Mouse (Mus musculus) megakaryocyte-erythroid progenitor cell, adult 5-6 weeks (primary cell): ENCODE measurements around the gene Mex3d. TPM values are rescaled to one million over a fixed set of nuclear protein-coding genes. Genes with fewer than 3 reads are reported as not detected.

Experiments
- ATAC-seq: replicated peaks from 2 replicates; pipeline ENCODE4 v1.8.0; 2016; ENCODE audit warnings: mild to moderate bottlenecking, inconsistent platforms; ENCODE audit not compliant: severe bottlenecking, poor library complexity, low FRiP score, low TSS enrichment
- total RNA-seq, 2 experiments: library from RNA; stranded (forward) in 1 of 2; stranded (reverse) in 1 of 2; fragments of 200-1000, 215-1000 nt in 1 of 2; fragments of >200 nt in 1 of 2; fragmentation: Nextera tagmentation in 1 of 2; gene quantifications; 2 replicates each; pipeline ENCODE4 v1.2.3; 2014 to 2017

The Mex3d gene
- total RNA-seq, 2 experiments from 2014 or later = 8.0 to 14.7 TPM

- no peak for ATAC-seq
Measured at GRCm38 (mm10) chr10:80417371-80417770, 29.9 kb upstream of the Mex3d start.

DNA sequence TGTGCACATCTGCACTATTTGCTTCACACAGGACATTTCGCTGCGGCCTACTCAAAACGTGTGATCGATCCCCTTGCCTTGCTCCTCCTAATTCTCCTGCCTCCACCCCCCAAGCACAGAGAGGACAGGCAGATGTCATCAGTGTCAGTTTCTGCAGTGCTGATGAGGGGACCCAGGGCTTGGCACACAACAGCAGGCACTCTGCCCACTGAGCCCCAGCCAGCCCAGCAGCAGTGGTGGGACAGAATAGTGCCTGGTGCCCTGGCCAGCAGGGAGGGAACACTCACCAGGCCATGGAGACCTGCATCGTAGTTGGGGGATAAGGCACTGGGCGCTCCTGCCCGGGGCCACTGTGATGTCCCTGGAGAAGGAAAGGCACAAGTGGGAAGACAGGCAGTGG, 28.1 kb upstream of the Mex3d start:
- ATAC-seq = no peak

- ATAC-seq = no peak
Measured at GRCm38 (mm10) chr10:80412656-80413541, 25.4 kb upstream of the Mex3d start.

DNA sequence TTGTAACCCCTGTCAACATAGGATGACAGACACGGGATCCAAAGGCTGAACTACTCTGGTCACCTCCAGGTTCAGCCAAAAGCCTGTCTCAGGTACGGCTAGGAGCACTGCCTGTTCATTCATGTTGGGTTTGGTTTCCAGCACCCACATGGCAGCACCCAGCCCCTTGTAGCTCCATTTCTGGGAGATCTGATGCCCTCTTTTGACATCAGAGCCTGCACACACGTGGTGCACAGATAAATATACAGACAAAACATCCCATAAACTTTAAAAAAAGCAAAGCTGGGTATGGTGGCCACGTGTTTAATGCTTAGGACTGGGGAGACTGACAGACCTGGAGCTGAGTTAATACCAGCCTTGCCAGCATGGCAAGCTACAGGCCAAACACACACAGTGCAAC, 20.5 kb upstream of the Mex3d start:
- ATAC-seq = no peak

DNA sequence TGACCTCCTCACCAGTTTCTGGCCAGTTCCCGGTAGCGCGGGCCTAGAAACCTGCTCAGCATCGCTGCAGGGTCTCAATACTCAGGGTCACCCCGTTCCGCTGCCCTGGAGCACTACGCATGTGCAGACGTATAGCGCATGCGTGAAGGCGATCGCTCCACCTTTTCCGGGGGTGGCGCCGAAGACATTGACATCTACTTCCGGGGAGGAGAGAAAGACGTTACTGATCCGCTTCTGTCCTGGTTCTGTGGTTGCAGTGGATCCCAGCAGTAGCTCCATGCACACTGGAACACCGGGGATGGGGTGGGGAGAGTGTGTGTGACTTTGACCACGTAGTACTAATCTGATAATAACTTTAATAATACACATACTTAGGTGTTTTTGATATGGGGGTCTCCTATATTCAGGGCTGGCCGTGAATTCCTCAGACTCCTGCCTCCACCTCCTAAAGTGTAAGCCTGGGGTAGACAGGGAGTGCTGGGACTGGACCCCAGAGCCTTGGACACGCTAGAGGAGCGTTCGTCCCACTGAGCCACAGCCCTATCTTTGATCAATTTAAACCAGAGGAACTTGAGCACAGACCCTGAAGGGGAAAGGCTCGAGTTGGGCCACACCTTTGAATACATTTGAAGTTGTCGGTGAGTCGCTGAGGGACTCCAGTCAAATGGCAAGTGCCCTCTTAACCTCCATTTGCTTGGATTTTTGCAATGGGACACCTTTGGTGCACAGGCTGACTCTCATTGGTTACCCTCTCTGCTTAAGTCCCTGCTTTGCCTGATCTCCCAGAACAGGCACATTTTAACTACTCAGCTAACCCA, 19.4 kb upstream of the Mex3d start, which contains the start of gene Uqcr11:
Gene Uqcr11 (minus strand): TSS at position 147 of the 818 bp plus-strand sequence.
- peak; percentile 77 for ATAC-seq

- ATAC-seq = no peak
Measured at GRCm38 (mm10) chr10:80405481-80406173, 18.2 kb upstream of the Mex3d start.

GRCm38 (mm10) chr10:80403044-80403692, 15.7 kb upstream of the Mex3d start:
- ATAC-seq = no peak

- no peak for ATAC-seq
Measured at GRCm38 (mm10) chr10:80400704-80401161, 13.3 kb upstream of the Mex3d start.

DNA sequence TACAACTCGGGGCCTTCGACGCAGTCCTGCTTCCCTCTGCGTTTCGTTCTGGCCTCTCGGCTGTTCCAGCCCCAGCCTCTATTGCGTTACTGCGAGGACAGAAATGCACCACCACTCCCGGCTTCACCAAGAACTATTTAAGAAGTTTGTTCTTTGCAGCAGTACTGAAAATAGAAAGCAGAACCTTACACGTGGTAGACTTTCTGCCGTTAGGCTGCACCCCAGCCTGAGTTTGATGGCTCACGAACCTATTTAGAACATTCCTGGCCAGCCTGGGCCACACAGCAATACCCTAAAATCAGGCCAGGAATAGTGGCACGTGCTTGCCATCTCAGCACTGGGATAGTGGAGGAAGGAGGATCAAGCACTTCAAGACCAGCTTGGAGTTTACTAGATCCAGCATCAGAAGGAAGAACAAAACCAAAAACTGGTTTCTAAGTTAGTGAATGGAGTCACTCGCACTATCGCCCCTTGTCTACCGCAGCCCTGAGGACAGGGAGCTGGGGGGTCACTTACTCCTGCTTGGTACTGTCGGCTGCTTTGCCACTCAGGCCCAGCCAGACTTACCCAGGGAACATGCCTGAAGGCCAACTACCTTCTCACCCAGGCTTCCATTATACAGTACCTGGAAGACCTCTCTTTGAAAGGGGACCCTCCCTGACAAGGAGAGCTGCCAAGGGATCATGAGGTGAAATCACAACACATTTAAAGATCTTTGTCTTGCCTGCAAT, 12.7 kb upstream of the Mex3d start:
- no peak; the same call in 1 of the 2 replicates for ATAC-seq

- peak; percentile 91 for ATAC-seq
Measured at GRCm38 (mm10) chr10:80399191-80399972, 11.9 kb upstream of the Mex3d start, which contains the start of gene Mbd3. Mbd3 (minus strand) TSS chr10:80399550.

DNA sequence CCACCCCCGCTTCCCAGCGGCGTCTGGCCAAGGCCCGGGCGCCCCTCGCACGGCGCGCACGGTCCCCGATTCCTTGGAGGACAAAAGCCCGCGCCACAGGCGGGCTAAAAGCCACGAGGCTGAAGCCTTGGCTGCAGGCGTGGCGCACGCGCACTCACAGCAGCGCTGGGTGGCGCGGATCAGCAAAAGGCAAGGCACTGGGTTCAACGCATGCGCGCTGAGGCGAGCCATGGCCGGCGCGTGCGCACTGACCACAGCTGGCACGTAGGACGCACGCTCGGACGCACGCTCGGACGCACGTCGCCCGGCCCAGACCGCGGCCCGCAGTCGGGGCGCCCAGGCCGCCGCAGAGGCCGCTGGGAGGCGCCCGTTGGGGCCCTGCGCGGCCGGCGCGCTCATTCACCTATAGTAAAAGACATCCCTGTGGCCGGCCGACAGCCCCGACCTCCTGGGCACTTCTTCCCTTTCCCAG, 11.3 kb upstream of the Mex3d start:
- peak; percentile 66 for ATAC-seq

DNA sequence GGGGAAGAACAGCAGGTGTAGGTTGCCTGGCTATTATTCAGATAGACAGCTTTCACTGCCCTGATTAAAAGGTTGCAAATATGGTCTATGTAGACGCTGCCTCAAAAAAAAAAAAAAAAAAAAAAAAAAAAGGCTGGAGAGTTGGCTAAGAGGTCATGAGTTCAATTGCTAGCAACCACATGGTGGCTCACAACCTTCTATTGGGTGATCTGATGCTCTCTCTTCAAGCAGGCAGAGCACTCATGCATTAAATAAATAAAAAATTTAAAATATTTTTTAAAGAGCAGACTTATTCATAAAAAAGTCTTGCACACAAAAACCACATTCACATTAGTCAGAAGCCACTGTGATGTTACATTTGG, 10.7 kb upstream of the Mex3d start:
- ATAC-seq = no peak

- no peak for ATAC-seq
Measured at GRCm38 (mm10) chr10:80397524-80398173, 10.2 kb upstream of the Mex3d start.

GRCm38 (mm10) chr10:80396822-80397523, 9.5 kb upstream of the Mex3d start:
- no peak for ATAC-seq

DNA sequence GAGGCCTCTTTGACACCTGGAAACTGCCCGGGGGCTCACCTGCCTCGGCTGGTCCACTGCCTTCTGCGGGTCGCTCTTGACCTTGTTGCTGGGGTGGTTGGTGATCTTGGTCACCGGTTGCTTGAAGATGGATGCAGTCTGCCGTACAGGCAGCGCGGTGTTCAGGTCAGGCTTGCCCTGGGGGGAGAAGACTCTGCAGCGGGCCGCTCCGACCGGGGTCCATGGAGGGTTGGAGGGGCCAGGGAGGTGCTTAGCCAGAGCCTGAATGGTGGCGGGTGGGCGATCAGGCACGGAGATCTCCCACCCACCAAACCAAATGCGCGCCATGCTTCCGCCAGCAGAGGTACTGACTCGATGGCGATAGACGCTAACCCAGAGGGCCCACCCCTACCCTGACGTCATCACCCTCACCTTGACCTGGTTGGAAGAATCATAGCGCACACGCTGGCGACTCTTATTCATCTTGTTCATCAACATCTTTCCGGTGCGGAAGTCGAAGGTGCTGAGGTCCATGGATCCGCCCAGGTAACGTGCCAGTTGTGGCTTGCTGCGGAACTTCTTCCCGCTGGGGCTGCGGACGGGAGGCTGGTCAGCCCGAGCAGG, 7.7 kb upstream of the Mex3d start:
- no peak for ATAC-seq

- no peak for ATAC-seq
Measured at GRCm38 (mm10) chr10:80392687-80393086, 5.2 kb upstream of the Mex3d start.
